Mouse (Mus musculus) adrenal gland, postnatal 14 days (tissue): Measurements from ENCODE around the gene Arrdc4. TPM values are rescaled to one million over a fixed set of nuclear protein-coding genes. Genes with fewer than 3 reads are reported as not detected.

Experiments used
- DNase-seq: peaks from one replicate; pipeline ENCODE4 v3.0.0; 2021; ENCODE audit warnings: mixed read lengths
- total RNA-seq: library from RNA; stranded (reverse); gene quantifications from 2 replicates; pipeline ENCODE4 v1.2.3, GENCODE M21; 2021

Arrdc4 gene
- total RNA-seq, 1 experiment from 2014 or later: 17.6 TPM

GRCm38 (mm10) chr7:68712425-68712824 lies 36.6 kb downstream of the Arrdc4 start:
- no peak for DNase-seq

- no peak for DNase-seq
These were observed 39.8 kb downstream of the Arrdc4 start for GRCm38 (mm10) chr7:68709319-68709573.

- DNase-seq: no peak
These were observed 40.3 kb downstream of the Arrdc4 start for GRCm38 (mm10) chr7:68708563-68709318.

GRCm38 (mm10) chr7:68705162-68705561 lies 43.9 kb downstream of the Arrdc4 start:
- DNase-seq: no peak

GRCm38 (mm10) chr7:68697313-68697712 lies 51.7 kb downstream of the Arrdc4 start:
- DNase-seq: no peak

- DNase-seq: no peak
These were observed 52.1 kb downstream of the Arrdc4 start for GRCm38 (mm10) chr7:68696908-68697307.

GRCm38 (mm10) chr7:68696446-68696845 lies 52.6 kb downstream of the Arrdc4 start:
- DNase-seq: no peak

- DNase-seq: no peak
These were observed 56.3 kb downstream of the Arrdc4 start for GRCm38 (mm10) chr7:68692731-68693130.

GRCm38 (mm10) chr7:68691454-68691853 lies 57.6 kb downstream of the Arrdc4 start:
- no peak for DNase-seq

GRCm38 (mm10) chr7:68687140-68687611 lies 61.9 kb downstream of the Arrdc4 start:
- no peak for DNase-seq
